Mouse (Mus musculus) limb, embryonic 14.5 days (tissue): ENCODE results near the gene 1700042G07Rik. TPM values are rescaled to one million over a fixed set of nuclear protein-coding genes. Genes with fewer than 3 reads are reported as not detected.

ENCODE experiments used
- ATAC-seq: fragments of 200-750 bp; cut with Nextera tagmentation; 2 replicates; pipeline ENCODE4 v1.8.0; 2017; ENCODE audit warnings: low read depth, moderate number of reproducible peaks, moderate TSS enrichment; ENCODE audit not compliant: low FRiP score
- DNase-seq: peaks from one replicate; pipeline ENCODE4 v3.0.0-alpha.2; 2015; ENCODE audit warnings: low spot score
- H3K27ac ChIP-seq: fragments of 300-500 bp; sonication (generic); replicated peaks from 2 replicates; pipeline ENCODE4 v1.5.1; 2014; ENCODE audit warnings: low read depth, mild to moderate bottlenecking, low read length, moderate library complexity, mixed read lengths
- H3K27me3 ChIP-seq: fragments of 300-500 bp; sonication (generic); 2 replicates; pipeline ENCODE4 v1.6.1; 2014; ENCODE audit warnings: low read length, mixed read lengths; ENCODE audit not compliant: control insufficient read depth, insufficient read depth
- H3K36me3 ChIP-seq: fragments of 300-500 bp; sonication (generic); 2 replicates; pipeline ENCODE4 v1.6.1; 2014; ENCODE audit warnings: mild to moderate bottlenecking, low read length, moderate library complexity, mixed read lengths; ENCODE audit not compliant: control insufficient read depth, insufficient read depth
- H3K4me1 ChIP-seq: fragments of 300-500 bp; sonication (generic); 2 replicates; pipeline ENCODE4 v1.6.1; 2014; ENCODE audit warnings: antibody characterized with exemption, low read length, mixed read lengths; ENCODE audit not compliant: control insufficient read depth, insufficient read depth
- H3K4me2 ChIP-seq: fragments of 300-500 bp; sonication (generic); replicated peaks from 2 replicates; pipeline ENCODE4 v1.6.1; 2014; ENCODE audit warnings: low read depth, mild to moderate bottlenecking, low read length, moderate library complexity; ENCODE audit not compliant: severe bottlenecking
- H3K4me3 ChIP-seq: fragments of 300-500 bp; sonication (generic); replicated peaks from 2 replicates; pipeline ENCODE4 v1.5.1; 2014; ENCODE audit warnings: low read length
- H3K9ac ChIP-seq: fragments of 300-500 bp; sonication (generic); 2 replicates; pipeline ENCODE4 v1.6.1; 2014; ENCODE audit warnings: mild to moderate bottlenecking, low read depth, low read length, moderate library complexity; ENCODE audit not compliant: severe bottlenecking
- H3K9me3 ChIP-seq: fragments of 300-500 bp; sonication (generic); 2 replicates; pipeline ENCODE4 v1.6.1; 2016; ENCODE audit warnings: low read length; ENCODE audit not compliant: control insufficient read depth
- POLR2A ChIP-seq: fragments of 200-500 bp; IDR thresholded peaks from 2 replicates; pipeline ENCODE4 v1.8.0; 2012; ENCODE audit warnings: inconsistent platforms, mild to moderate bottlenecking, moderate library complexity, borderline replicate concordance; ENCODE audit not compliant: insufficient read depth, insufficient read length; ENCODE audit errors: extremely low read depth
- WGBS: fragments of 180-500 bp; shearing (Covaris S2); extraction: QIAGEN DNeasy Blood & Tissue Kit; methylation state at CpG from one replicate; pipeline ENCODE4 v1.1.7; 2014; 5-methylcytosine and 5-hydroxymethylcytosine counted together
- polyA plus RNA-seq, 2 experiments: library from polyadenylated mRNA; depleted of rRNA in 1 of 2; stranded (reverse) in 1 of 2; unstranded in 1 of 2; fragments of >200 nt; fragmentation: Nextera tagmentation in 1 of 2; extraction: Ambion mirVana in 1 of 2; gene quantifications; 2 replicates each; pipeline versions ENCODE4 v1.2.1 to v1.2.3; 2012 to 2014

The 1700042G07Rik gene
- polyA plus RNA-seq, 2 experiments = not detected

GRCm38 (mm10) chr4:116162142-116162541 is 11.0 kb upstream of the 1700042G07Rik start:
- no peaks in the 10 kb centered on the region for H3K27me3 ChIP-seq
- H3K27ac ChIP-seq = no peak overlapping the region
- H3K4me3 ChIP-seq = no peak overlapping the region
- WGBS = 83% methylated on average over 4 of the region's 4 CpGs
- peaks cover 7% of the 10 kb centered on the region; the same call in 1 of the 2 replicates for H3K4me1 ChIP-seq
- no peak for TF ChIP-seq POLR2A
- H3K9ac ChIP-seq = no peak overlapping the region
- DNase-seq (no peak), ATAC-seq (no peak)
- H3K4me2 ChIP-seq = no peak overlapping the region
- peaks cover 43% of the 10 kb centered on the region for H3K36me3 ChIP-seq
- H3K9me3 ChIP-seq = no peaks in the 10 kb centered on the region

GRCm38 (mm10) chr4:116164759-116165554 is 8.2 kb upstream of the 1700042G07Rik start:
- H3K36me3 ChIP-seq = peaks cover 14% of the 10 kb centered on the region; the same call in 1 of the 2 replicates
- DNase-seq (no peak), ATAC-seq (no peak)
- WGBS = 82% methylated on average over 2 of the region's 2 CpGs
- peaks cover 7% of the 10 kb centered on the region; the same call in 1 of the 2 replicates for H3K4me1 ChIP-seq
- no peak for TF ChIP-seq POLR2A
- no peaks in the 10 kb centered on the region for H3K9me3 ChIP-seq
- no peak overlapping the region for H3K9ac ChIP-seq
- H3K4me2 ChIP-seq = no peak overlapping the region
- H3K27ac ChIP-seq = no peak overlapping the region; the same call in 1 of the 2 replicates
- H3K27me3 ChIP-seq = no peaks in the 10 kb centered on the region
- no peak overlapping the region for H3K4me3 ChIP-seq

GRCm38 (mm10) chr4:116165708-116166407 is 7.3 kb upstream of the 1700042G07Rik start:
- no peak overlapping the region for H3K4me2 ChIP-seq
- H3K27me3 ChIP-seq = no peaks in the 10 kb centered on the region
- H3K4me3 ChIP-seq = no peak overlapping the region
- peaks cover 7% of the 10 kb centered on the region; the same call in 1 of the 2 replicates for H3K4me1 ChIP-seq
- DNase-seq (no peak), ATAC-seq (no peak)
- H3K9ac ChIP-seq = no peak overlapping the region
- 0 out of 2 replicates have a peak, but pooled peaks cover 5% of the 10 kb centered on the region for H3K36me3 ChIP-seq
- no peaks in the 10 kb centered on the region for H3K9me3 ChIP-seq
- 49% methylated on average over 8 of the region's 8 CpGs for WGBS
- no peak overlapping the region for H3K27ac ChIP-seq
- no peak for TF ChIP-seq POLR2A

- no peak within 1 kb of the TSS for H3K27ac ChIP-seq
- ATAC-seq (no peak), DNase-seq (no peak)
- no peak for TF ChIP-seq POLR2A
- H3K36me3 ChIP-seq = no peaks in the 10 kb centered on the region
- H3K4me2 ChIP-seq = no peak within 1 kb of the TSS
- WGBS = 21% methylated on average over 7 of the region's 7 CpGs
- no peaks in the 10 kb centered on the region for H3K27me3 ChIP-seq
- no peak within 1 kb of the TSS for H3K4me3 ChIP-seq
- no peak within 1 kb of the TSS for H3K9ac ChIP-seq
- no peaks in the 10 kb centered on the region for H3K9me3 ChIP-seq
- peaks cover 7% of the 10 kb centered on the region; the same call in 1 of the 2 replicates for H3K4me1 ChIP-seq
These were observed 5.8 kb upstream of the 1700042G07Rik start, which contains the start of gene Tspan1 for GRCm38 (mm10) chr4:116167404-116167803. TSS of gene Tspan1 (minus strand) at chr4:116167601.

- Histone ChIP-seq H3K4me2 (no peak overlapping the region), H3K4me1 (peaks cover 7% of the 10 kb centered on the region; the same call in 1 of the 2 replicates), H3K9me3 (no peaks in the 10 kb centered on the region), H3K27ac (no peak overlapping the region), H3K9ac (no peak overlapping the region), H3K4me3 (no peak overlapping the region), H3K36me3 (no peaks in the 10 kb centered on the region), H3K27me3 (no peaks in the 10 kb centered on the region)
- peak; percentile 68 for DNase-seq
- 80% methylated on average over 7 of the region's 8 CpGs for WGBS
- TF ChIP-seq POLR2A = no peak
- ATAC-seq = peak; percentile 62; the same call in 1 of the 2 replicates
These were observed 4.4 kb upstream of the 1700042G07Rik start for GRCm38 (mm10) chr4:116168617-116169352.
